Mouse (Mus musculus): Measurements from ENCODE around the gene Cacng8. TPM values are rescaled to one million over a fixed set of nuclear protein-coding genes. Genes with fewer than 3 reads are reported as not detected.
A peak's percentile ranks its signal among the peaks of the same experiment; 100 is the strongest.

The Cacng8 gene
- polyA plus RNA-seq, 1 experiment from 2014 or later: 0.12 TPM

DNA sequence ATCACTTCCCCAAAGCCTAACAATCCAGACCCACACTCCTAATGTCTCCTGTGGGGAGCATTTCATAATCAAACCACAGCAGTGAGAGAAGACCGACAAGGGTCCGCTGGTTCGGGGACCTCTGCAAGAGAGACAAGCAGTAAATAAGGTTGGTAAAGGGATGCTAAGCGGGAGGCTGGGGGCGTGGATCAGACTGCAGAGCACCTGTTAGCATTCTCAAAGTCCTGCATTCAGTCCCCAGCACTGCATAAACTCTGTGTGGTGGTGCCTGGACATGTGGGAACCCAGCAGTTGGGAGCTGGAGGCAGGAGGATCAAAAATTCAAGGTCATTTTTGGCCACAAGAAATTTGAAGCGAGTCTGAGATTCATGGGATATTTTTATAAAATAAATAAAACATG lies 29.5 kb downstream of the Cacng8 start:
- Histone ChIP-seq H3K36me3 (no peaks in the 10 kb centered on the region), H3K27me3 (replicated peaks) (peaks cover 97% of the 10 kb centered on the region), H3K4me2 (no peak overlapping the region), H3K27ac (no peak overlapping the region), H3K9me3 (replicated peaks) (no peaks in the 10 kb centered on the region), H3K9ac (no peak overlapping the region), H3K4me1 (peaks cover 5% of the 10 kb centered on the region; the same call in 1 of the 2 replicates), H3K4me3 (no peak overlapping the region)
- no peak for ATAC-seq
- 28% methylated on average over 6 of the region's 6 CpGs for WGBS (ENCODE audit: insufficient replicate concordance)

DNA sequence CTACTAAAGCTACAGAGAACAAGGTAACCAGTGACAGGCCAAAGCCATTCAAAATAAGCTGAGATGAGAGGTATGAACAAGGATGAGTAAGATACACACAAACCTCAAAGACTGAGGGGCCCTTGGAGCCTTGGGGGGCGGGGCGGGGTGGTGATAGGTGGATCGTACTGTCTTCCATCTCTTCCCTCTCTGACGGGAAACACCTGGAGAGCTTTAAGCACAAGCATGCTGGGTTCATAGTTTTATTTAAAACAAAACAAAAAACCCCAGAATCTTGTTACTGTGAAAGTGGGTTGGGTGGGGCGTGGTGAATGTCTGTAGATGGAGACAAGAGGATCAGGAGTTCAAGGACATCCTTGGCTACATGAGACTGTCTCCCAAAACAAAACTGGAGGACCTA lies 30.0 kb downstream of the Cacng8 start:
- Histone ChIP-seq H3K4me2 (no peak overlapping the region), H3K27ac (no peak overlapping the region), H3K9ac (no peak overlapping the region), H3K4me1 (peaks cover 4% of the 10 kb centered on the region; the same call in 1 of the 2 replicates), H3K27me3 (replicated peaks) (peaks cover 97% of the 10 kb centered on the region), H3K9me3 (replicated peaks) (no peaks in the 10 kb centered on the region), H3K36me3 (no peaks in the 10 kb centered on the region), H3K4me3 (no peak overlapping the region)
- no peak for ATAC-seq
- WGBS (ENCODE audit: insufficient replicate concordance): 46% methylated on average over 5 of the region's 5 CpGs

DNA sequence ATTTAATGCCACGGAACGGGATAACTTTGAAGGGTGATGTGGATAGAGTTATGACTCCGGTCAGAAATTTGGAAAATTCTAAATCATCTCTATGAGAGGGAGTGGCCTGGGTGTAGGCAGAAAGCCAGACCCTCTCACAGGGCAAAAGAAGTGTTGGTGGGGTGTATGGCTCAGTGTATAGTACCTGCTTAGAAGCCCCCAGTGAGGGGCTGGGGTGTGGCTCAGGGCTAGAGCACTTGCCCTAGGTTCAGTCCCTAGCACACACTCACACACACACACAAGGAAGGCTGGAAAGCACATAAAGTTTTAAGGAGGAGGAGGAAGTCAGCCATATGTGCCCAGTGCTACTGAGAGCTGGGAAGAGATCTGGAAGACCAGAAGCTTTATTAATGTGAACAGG lies 30.8 kb downstream of the Cacng8 start:
- H3K4me3 ChIP-seq: no peak overlapping the region
- no peaks in the 10 kb centered on the region for H3K9me3 ChIP-seq (replicated peaks)
- H3K9ac ChIP-seq: no peak overlapping the region
- WGBS (ENCODE audit: insufficient replicate concordance): 71% methylated on average over 3 of the region's 3 CpGs
- peaks cover 96% of the 10 kb centered on the region for H3K27me3 ChIP-seq (replicated peaks)
- no peaks in the 10 kb centered on the region for H3K4me1 ChIP-seq
- no peak overlapping the region for H3K27ac ChIP-seq
- no peak overlapping the region for H3K4me2 ChIP-seq
- no peaks in the 10 kb centered on the region for H3K36me3 ChIP-seq
- no peak for ATAC-seq

DNA sequence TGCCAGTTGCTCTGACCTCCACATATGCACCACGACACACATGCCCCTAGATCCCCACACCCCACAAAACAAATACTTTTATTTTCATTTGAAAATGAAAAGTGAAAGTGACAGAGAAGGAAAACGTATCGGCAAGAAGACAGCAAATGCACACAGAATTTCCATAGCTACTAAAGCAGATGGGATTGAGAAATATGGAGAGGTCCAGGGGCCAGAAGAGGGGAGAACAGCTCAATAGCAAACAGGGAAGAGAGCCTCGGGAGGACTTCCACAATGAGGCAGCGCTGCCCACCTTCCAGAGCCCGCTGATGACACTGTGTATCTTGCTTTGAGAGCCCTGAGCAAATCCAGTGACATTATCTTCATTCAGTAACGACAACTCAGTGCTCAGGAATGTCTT lies 31.6 kb downstream of the Cacng8 start:
- Histone ChIP-seq H3K36me3 (no peaks in the 10 kb centered on the region), H3K9me3 (replicated peaks) (no peaks in the 10 kb centered on the region), H3K4me2 (no peak overlapping the region), H3K27me3 (replicated peaks) (peaks cover 94% of the 10 kb centered on the region), H3K4me1 (no peaks in the 10 kb centered on the region), H3K27ac (no peak overlapping the region), H3K9ac (no peak overlapping the region), H3K4me3 (no peak overlapping the region)
- WGBS (ENCODE audit: insufficient replicate concordance): 41% methylated on average over 7 of the region's 7 CpGs
- no peak for ATAC-seq

DNA sequence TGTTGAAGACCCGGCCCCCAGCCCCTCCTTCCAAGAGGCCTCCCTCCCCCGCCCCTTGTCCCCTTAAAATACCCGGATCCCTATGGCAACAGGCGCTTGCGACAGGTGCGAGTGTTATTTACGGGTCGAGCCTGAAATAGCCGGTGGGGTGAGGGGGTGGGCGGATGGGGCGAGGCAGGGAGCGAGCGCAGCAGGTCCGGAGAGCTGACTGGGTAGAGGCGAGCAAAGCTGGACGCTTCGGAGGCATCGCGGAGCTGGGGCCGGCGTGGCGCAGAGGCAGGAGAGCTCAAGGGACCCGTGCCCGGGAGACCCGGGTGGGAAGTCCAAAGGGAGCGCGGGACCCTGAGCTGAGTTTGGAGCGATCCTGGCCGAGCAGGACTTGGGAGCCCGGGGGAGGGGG lies 32.9 kb downstream of the Cacng8 start:
- no peaks in the 10 kb centered on the region for H3K4me1 ChIP-seq
- no peaks in the 10 kb centered on the region for H3K9me3 ChIP-seq (replicated peaks)
- ATAC-seq: no peak
- H3K27ac ChIP-seq: no peak overlapping the region
- peak overlapping the region; percentile 12; the same call in 1 of the 2 replicates for H3K4me2 ChIP-seq
- H3K27me3 ChIP-seq (replicated peaks): peaks cover 85% of the 10 kb centered on the region
- H3K36me3 ChIP-seq: no peaks in the 10 kb centered on the region
- H3K9ac ChIP-seq: no peak overlapping the region
- 5% methylated on average over 27 of the region's 30 CpGs for WGBS (ENCODE audit: insufficient replicate concordance)
- H3K4me3 ChIP-seq: no peak overlapping the region; the same call in 1 of the 2 replicates

DNA sequence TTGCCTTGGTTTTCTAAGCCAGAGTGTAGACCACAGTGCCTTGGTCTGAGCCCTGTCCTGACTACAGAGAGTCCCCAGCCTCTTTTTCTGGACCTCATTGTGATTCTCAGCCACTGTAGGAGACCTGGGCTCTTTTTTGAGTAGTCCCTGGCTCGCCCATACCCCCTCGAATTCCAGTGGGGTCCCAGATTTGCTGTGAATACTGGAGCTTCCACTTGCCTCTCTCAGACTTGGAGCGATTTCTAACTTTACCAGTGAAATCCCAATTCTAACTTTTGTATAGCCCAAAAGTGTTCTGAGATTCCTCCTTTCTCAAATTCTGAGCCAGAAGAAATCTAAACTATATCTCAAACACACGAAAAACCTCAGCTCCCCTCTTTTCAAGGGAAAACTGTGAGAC lies 33.4 kb downstream of the Cacng8 start, which contains the start of gene Cacng6:
Gene Cacng6, plus strand, starts transcription at position 301 of the 400 bp plus-strand sequence.
- ATAC-seq: no peak
- Histone ChIP-seq H3K9me3 (replicated peaks) (no peaks in the 10 kb centered on the region), H3K36me3 (no peaks in the 10 kb centered on the region), H3K4me1 (no peaks in the 10 kb centered on the region), H3K27me3 (replicated peaks) (peaks cover 81% of the 10 kb centered on the region), H3K9ac (no peak within 1 kb of the TSS), H3K27ac (no peak within 1 kb of the TSS), H3K4me2 (peak within 1 kb of the TSS; percentile 12; the same call in 1 of the 2 replicates), H3K4me3 (no peak within 1 kb of the TSS; the same call in 1 of the 2 replicates)
- 24% methylated on average over 4 of the region's 4 CpGs for WGBS (ENCODE audit: insufficient replicate concordance)

DNA sequence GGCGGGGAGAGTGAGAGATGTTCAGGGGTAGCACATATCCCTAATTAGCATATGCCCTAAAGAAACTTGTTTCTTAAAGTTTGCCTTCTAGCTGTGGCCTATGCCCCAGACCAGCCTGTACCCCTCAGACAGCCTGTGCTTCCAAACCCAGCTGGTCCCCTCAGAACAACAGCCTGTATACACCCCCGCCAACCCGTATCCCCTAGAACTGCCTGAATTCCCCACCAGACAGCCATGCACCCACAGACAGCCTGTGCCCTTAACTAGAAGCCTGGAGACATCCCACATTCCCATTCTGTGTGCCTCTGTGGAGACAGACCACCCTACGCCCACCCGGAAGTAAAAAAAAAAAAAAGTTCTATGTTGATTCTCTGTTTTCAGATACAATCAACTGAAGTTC lies 34.7 kb downstream of the Cacng8 start:
- H3K4me2 ChIP-seq: no peak overlapping the region
- no peak overlapping the region for H3K4me3 ChIP-seq
- 73% methylated on average over 5 of the region's 5 CpGs for WGBS (ENCODE audit: insufficient replicate concordance)
- no peaks in the 10 kb centered on the region for H3K36me3 ChIP-seq
- ATAC-seq: no peak
- peaks cover 71% of the 10 kb centered on the region for H3K27me3 ChIP-seq (replicated peaks)
- H3K4me1 ChIP-seq: no peaks in the 10 kb centered on the region
- H3K27ac ChIP-seq: no peak overlapping the region
- H3K9ac ChIP-seq: no peak overlapping the region
- H3K9me3 ChIP-seq (replicated peaks): no peaks in the 10 kb centered on the region

DNA sequence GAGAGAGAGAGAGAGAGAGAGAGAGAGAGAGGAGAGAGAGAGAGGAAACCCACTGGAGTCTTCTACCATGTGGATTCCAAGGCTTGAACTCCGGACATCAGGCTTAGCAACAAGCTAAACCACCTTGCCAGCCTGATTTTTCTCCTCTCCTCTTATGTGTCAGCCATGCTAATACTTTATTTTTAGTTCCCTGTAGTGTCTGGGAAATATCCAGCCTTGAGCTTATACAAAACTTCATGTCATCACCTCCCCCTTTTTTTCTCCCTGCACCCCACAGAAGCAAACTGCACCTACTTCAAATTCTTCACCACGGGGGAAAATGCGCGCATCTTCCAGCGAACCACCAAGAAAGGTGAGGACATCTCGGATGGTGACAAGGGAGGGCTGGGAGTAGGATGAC lies 39.7 kb downstream of the Cacng8 start:
- Histone ChIP-seq H3K4me3 (no peak overlapping the region), H3K27me3 (replicated peaks) (peaks cover 21% of the 10 kb centered on the region), H3K36me3 (no peaks in the 10 kb centered on the region), H3K27ac (no peak overlapping the region), H3K9me3 (replicated peaks) (no peaks in the 10 kb centered on the region), H3K9ac (no peak overlapping the region), H3K4me1 (no peaks in the 10 kb centered on the region), H3K4me2 (no peak overlapping the region)
- ATAC-seq: no peak
- WGBS (ENCODE audit: insufficient replicate concordance): 58% methylated on average over 6 of the region's 6 CpGs

DNA sequence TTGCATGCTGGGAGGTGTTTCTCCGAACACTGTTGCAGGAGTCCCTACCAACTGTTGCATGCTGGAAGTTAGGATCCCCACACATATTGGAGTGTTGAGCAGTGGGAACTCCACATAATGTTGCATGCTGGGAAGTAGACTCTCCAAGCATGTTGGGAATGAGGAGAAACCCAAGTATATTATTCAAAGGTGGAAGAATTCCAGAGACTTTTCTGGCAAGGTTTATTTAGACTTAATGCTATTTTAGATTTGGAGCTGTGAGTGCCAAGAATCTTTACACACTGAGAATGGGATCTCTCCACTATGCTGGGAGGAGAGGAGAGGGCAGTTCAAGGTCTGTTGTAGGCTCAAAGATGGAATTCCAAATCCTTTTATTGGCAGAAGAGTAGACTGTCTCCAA lies 41.6 kb downstream of the Cacng8 start:
- H3K4me1 ChIP-seq: no peaks in the 10 kb centered on the region
- H3K4me3 ChIP-seq: no peak overlapping the region
- no peak overlapping the region for H3K27ac ChIP-seq
- 64% methylated on average over 1 of the region's 1 CpGs for WGBS (ENCODE audit: insufficient replicate concordance)
- H3K9ac ChIP-seq: no peak overlapping the region
- no peak overlapping the region for H3K4me2 ChIP-seq
- no peak for ATAC-seq
- H3K9me3 ChIP-seq (replicated peaks): no peaks in the 10 kb centered on the region
- 0 out of 2 replicates have a peak, but pooled peaks cover 5% of the 10 kb centered on the region for H3K27me3 ChIP-seq (replicated peaks)
- no peaks in the 10 kb centered on the region for H3K36me3 ChIP-seq

DNA sequence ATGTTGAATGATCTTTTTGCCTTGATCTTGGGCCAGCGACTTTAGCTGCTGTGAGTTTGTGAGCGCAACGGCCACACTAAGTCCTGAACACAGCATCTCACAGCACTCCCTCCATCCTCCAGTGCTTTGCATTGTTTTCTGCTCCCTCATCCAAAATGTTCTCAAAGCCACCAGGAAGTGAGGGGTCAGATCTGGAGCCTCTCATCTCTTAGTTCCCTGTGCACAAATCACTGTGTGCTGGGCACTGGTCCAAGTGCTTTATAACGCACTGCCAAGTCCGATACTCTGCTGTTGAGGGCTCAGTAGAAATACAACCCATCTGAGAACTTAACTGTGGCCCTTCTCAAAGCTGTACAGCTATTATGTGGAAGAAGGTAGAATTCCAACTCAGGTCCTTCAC lies 47.5 kb downstream of the Cacng8 start:
- H3K27me3 ChIP-seq (replicated peaks): no peaks in the 10 kb centered on the region
- ATAC-seq: no peak
- no peak overlapping the region for H3K9ac ChIP-seq
- H3K36me3 ChIP-seq: no peaks in the 10 kb centered on the region
- no peak overlapping the region for H3K4me2 ChIP-seq
- H3K4me1 ChIP-seq: no peaks in the 10 kb centered on the region
- no peak overlapping the region for H3K27ac ChIP-seq
- no peak overlapping the region for H3K4me3 ChIP-seq
- H3K9me3 ChIP-seq (replicated peaks): no peaks in the 10 kb centered on the region
- WGBS (ENCODE audit: insufficient replicate concordance): 71% methylated on average over 5 of the region's 5 CpGs

DNA sequence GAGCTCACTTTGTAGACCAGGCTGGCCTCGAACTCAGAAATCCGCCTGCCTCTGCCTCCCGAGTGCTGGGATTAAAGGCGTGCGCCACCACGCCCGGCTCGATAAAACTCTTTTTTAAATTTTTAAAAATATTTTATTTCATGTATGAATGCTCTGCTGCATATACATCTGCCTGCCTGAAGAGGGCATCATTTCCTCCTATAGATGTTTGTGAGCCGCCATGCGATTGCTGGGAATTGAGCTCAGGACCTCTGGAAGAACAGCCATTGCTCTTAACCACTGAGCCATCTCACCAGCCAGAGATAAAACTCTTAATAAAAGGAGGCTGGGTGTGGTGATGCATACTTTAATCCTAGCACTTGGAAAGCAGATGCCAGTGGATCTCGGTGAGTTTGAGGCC lies 49.5 kb downstream of the Cacng8 start:
- H3K4me3 ChIP-seq: no peak overlapping the region
- H3K4me2 ChIP-seq: no peak overlapping the region
- WGBS (ENCODE audit: insufficient replicate concordance): 70% methylated on average over 11 of the region's 11 CpGs
- ATAC-seq: no peak
- H3K27ac ChIP-seq: no peak overlapping the region
- no peak overlapping the region for H3K9ac ChIP-seq
- H3K9me3 ChIP-seq (replicated peaks): no peaks in the 10 kb centered on the region
- no peaks in the 10 kb centered on the region for H3K36me3 ChIP-seq
- no peaks in the 10 kb centered on the region for H3K4me1 ChIP-seq
- H3K27me3 ChIP-seq (replicated peaks): no peaks in the 10 kb centered on the region

DNA sequence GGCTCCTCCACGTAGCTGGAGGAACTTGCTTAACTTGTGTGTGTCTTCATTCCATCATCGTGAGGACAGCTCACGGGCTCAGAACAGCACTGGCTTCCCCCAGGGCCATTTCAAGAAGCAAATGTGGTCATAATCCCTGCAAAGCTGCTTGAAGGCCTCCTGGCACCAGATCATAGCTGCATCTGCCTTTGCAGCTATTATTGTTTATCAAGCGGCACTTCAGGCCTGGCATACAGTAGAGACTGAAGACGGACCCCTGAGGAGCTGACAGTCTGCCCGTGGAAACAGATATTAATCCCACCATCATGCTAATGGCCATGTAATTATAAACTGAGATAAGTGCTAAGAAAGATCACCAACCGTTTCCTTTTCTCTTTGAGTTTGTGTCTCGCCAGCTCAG lies 50.0 kb downstream of the Cacng8 start:
- Histone ChIP-seq H3K4me2 (no peak overlapping the region), H3K4me1 (no peaks in the 10 kb centered on the region), H3K4me3 (no peak overlapping the region), H3K9me3 (replicated peaks) (no peaks in the 10 kb centered on the region), H3K27me3 (replicated peaks) (no peaks in the 10 kb centered on the region), H3K36me3 (no peaks in the 10 kb centered on the region), H3K27ac (no peak overlapping the region), H3K9ac (no peak overlapping the region)
- no peak for ATAC-seq
- WGBS (ENCODE audit: insufficient replicate concordance): 60% methylated on average over 8 of the region's 8 CpGs

DNA sequence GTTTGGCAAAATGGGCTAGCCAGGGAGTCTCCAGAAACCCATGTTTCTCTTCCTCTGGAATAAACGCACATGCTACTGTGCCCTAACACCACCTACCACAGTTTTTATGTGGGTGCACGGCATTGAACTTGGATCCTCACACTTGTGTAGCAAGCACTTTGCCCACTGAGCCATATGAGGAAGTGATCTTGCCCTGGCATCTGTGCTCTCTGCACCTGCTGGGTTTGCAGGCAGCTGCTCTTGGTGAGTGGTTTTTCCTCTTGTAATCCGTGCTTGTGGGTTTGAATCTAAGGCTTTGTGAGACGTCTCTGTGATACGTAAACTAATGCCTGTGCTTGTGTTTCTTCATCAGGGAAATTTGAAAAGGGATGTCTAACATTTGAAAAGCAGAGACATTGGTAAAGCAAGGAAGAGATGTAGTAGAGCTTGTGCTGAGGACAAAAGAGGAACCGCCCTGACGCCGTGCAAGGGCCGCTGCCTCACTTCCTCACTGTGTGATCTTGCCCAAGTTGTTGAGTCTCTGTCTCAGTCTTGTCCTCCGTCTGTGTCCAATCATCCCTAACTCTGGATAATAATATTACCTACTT lies 52.1 kb downstream of the Cacng8 start:
- no peaks in the 10 kb centered on the region for H3K27me3 ChIP-seq (replicated peaks)
- H3K27ac ChIP-seq: no peak overlapping the region

More for the DNA sequence above, 52.1 kb downstream of the Cacng8 start:
- Histone ChIP-seq H3K9me3 (replicated peaks) (no peaks in the 10 kb centered on the region), H3K4me1 (no peaks in the 10 kb centered on the region), H3K4me2 (no peak overlapping the region), H3K4me3 (no peak overlapping the region), H3K36me3 (no peaks in the 10 kb centered on the region), H3K9ac (no peak overlapping the region)
- WGBS (ENCODE audit: insufficient replicate concordance): 43% methylated on average over 10 of the region's 10 CpGs
- ATAC-seq: no peak

All from liver, embryonic 12.5 days (tissue).